Mouse (Mus musculus) hindbrain, embryonic 10.5 days (tissue): ENCODE measurements around the gene Pik3cd. TPM values are rescaled to one million over a fixed set of nuclear protein-coding genes. Genes with fewer than 3 reads are reported as not detected.

Experiments
- DNase-seq: peaks from one replicate; pipeline ENCODE4 v3.0.0-alpha.2; 2017; ENCODE audit warnings: low spot score
- H3K27ac ChIP-seq: fragments of 300-500 bp; sonication (generic); 2 replicates; pipeline ENCODE4 v1.5.1; 2016; ENCODE audit warnings: mild to moderate bottlenecking, moderate library complexity
- H3K27me3 ChIP-seq: fragments of 300-500 bp; sonication (generic); 2 replicates; pipeline ENCODE4 v1.6.1; 2016; ENCODE audit warnings: mild to moderate bottlenecking; ENCODE audit not compliant: poor library complexity, insufficient read depth, severe bottlenecking
- H3K36me3 ChIP-seq: fragments of 300-500 bp; sonication (generic); 2 replicates; pipeline ENCODE4 v1.6.1; 2016; ENCODE audit warnings: mild to moderate bottlenecking, moderate library complexity
- H3K4me1 ChIP-seq: fragments of 300-500 bp; sonication (generic); replicated peaks from 2 replicates; pipeline ENCODE4 v1.6.1; 2016; ENCODE audit warnings: mild to moderate bottlenecking
- H3K4me3 ChIP-seq: fragments of 300-500 bp; sonication (generic); 2 replicates; pipeline ENCODE4 v1.5.1; 2016; ENCODE audit warnings: mild to moderate bottlenecking, moderate library complexity
- H3K9me3 ChIP-seq: fragments of 300-500 bp; sonication (generic); 2 replicates; pipeline ENCODE4 v1.6.1; 2016; ENCODE audit warnings: mild to moderate bottlenecking, moderate library complexity
- WGBS: fragments of 180-500 bp; shearing (Covaris S2); methylation state at CpG from one replicate; pipeline ENCODE4 v1.1.7; 2016; 5-methylcytosine and 5-hydroxymethylcytosine counted together
- polyA plus RNA-seq: library from polyadenylated mRNA; unstranded; fragments of >200 nt; fragmentation: Nextera tagmentation; extraction: Ambion mirVana; gene quantifications from 2 replicates; pipeline ENCODE4 v1.2.1, GENCODE M21; 2016

Pik3cd gene
- polyA plus RNA-seq, 1 experiment from 2014 or later = 17.2 TPM

GRCm38 (mm10) chr4:149606766-149607358 lies 95.5 kb downstream of the Pik3cd start:
- no peak overlapping the region for H3K4me3 ChIP-seq
- H3K27ac ChIP-seq = peak overlapping the region; percentile 5; the same call in 1 of the 2 replicates
- DNase-seq = no peak
- WGBS = 55% methylated on average over 15 of the region's 15 CpGs
- no peaks in the 10 kb centered on the region for H3K27me3 ChIP-seq
- H3K4me1 ChIP-seq = peaks cover 36% of the 10 kb centered on the region
- 0 out of 2 replicates have a peak, but pooled peaks cover 3% of the 10 kb centered on the region for H3K9me3 ChIP-seq
- H3K36me3 ChIP-seq = 0 out of 2 replicates have a peak, but pooled peaks cover 5% of the 10 kb centered on the region

DNA sequence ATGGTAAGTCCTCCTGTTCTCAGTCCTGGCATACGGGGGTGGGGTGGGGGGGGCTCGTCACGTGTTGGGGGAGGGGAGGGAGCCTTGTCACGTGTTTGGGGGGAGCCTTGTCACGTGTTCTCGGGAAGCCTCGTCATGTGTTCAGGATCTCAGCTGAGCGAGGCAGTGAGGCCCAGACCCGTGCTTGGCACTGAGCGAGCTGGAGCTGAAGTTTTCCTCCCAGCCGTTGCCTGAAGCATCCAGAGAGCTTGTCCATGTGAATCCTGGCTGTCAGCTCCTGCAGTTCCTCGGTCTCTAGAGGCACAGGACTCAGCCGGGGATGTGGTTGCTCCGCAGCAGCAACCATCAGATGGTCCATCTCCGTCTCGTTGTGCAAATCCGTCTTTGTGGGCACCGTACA lies 96.3 kb downstream of the Pik3cd start:
- 79% methylated on average over 18 of the region's 18 CpGs for WGBS
- H3K27ac ChIP-seq = peak overlapping the region; percentile 64; the same call in 1 of the 2 replicates
- no peaks in the 10 kb centered on the region for H3K27me3 ChIP-seq
- 0 out of 2 replicates have a peak, but pooled peaks cover 5% of the 10 kb centered on the region for H3K36me3 ChIP-seq
- no peak overlapping the region for H3K4me3 ChIP-seq
- peaks cover 44% of the 10 kb centered on the region for H3K4me1 ChIP-seq
- DNase-seq = no peak
- 0 out of 2 replicates have a peak, but pooled peaks cover 3% of the 10 kb centered on the region for H3K9me3 ChIP-seq

DNA sequence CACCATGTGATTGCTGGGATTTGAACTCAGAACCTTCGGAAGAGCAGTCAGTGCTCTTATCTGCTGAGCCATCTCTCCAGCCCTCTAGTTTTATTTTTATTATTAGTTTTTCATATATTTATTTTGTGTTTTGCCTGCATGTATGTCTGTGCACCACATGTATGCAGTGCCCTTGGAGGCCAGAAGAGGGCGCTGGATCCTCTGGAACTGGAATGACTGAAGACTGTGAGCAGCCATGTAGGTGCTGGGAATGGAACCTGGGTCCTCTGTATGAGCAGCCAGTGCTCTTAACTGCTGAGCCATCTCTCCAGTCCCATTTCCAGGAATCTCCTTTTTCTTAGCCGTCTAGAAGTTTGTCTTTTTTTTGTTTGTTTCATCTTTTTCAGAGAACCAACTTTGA lies 97.9 kb downstream of the Pik3cd start:
- Histone ChIP-seq H3K36me3 (0 out of 2 replicates have a peak, but pooled peaks cover 5% of the 10 kb centered on the region), H3K9me3 (0 out of 2 replicates have a peak, but pooled peaks cover 3% of the 10 kb centered on the region), H3K27ac (no peak overlapping the region), H3K27me3 (no peaks in the 10 kb centered on the region), H3K4me1 (peaks cover 56% of the 10 kb centered on the region), H3K4me3 (no peak overlapping the region)
- no peak for DNase-seq
- WGBS = 75% methylated on average over 3 of the region's 3 CpGs

- no peak for DNase-seq
- H3K36me3 ChIP-seq = 0 out of 2 replicates have a peak, but pooled peaks cover 5% of the 10 kb centered on the region
- H3K27me3 ChIP-seq = no peaks in the 10 kb centered on the region
- no peak overlapping the region for H3K27ac ChIP-seq
- no peak overlapping the region for H3K4me3 ChIP-seq
- 0 out of 2 replicates have a peak, but pooled peaks cover 3% of the 10 kb centered on the region for H3K9me3 ChIP-seq
- peaks cover 59% of the 10 kb centered on the region for H3K4me1 ChIP-seq
- 64% methylated on average over 1 of the region's 1 CpGs for WGBS
These were observed 98.5 kb downstream of the Pik3cd start for GRCm38 (mm10) chr4:149603860-149604259.

DNA sequence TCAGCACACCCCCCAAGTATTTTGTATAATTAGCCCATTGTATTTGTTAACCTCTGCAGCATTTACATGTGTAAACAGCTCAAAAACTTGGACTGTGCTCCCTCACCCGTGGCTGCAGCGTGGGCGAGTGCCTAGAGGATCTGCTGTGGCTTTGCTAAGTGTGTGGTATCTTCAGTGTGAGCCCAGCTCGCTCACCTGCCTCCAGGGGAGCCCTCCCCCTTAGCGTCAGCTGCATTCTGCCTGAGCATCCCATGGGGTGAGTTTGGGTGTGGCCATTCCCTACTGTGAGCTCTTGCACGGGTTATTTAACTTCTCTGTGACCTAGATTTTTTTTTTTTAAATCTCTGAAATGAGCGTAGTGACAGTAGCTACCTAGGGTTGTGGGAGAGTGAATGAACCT lies 100.1 kb downstream of the Pik3cd start:
- no peak for DNase-seq
- WGBS = 52% methylated on average over 7 of the region's 7 CpGs
- H3K27ac ChIP-seq = no peak overlapping the region

DNA sequence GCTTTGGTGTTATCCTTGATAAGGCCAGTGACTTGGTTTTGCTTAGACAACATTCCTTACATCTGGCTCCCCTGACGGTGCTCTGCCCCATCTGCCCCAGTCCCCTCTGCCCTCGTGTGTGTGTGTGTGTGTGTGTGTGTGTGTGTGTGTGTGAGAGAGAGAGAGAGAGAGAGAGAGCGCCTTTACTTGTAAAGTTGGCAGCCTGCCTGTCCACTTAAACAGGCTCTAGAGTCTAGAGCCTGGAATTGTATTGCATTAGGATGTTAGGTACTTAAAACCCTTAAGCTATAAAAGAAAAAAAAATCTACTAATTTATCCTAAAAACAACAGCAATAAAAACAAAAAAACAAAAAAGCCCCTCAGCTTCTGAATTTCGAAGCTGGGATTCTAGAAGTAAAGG lies 100.9 kb downstream of the Pik3cd start:
- H3K36me3 ChIP-seq = 0 out of 2 replicates have a peak, but pooled peaks cover 2% of the 10 kb centered on the region
- 44% methylated on average over 4 of the region's 4 CpGs for WGBS
- no peaks in the 10 kb centered on the region for H3K27me3 ChIP-seq
- peak overlapping the region; percentile 45; the same call in 1 of the 2 replicates for H3K27ac ChIP-seq
- no peak overlapping the region for H3K4me3 ChIP-seq
- DNase-seq = no peak
- H3K4me1 ChIP-seq = peaks cover 47% of the 10 kb centered on the region
- 0 out of 2 replicates have a peak, but pooled peaks cover 3% of the 10 kb centered on the region for H3K9me3 ChIP-seq

More for the DNA sequence above, 100.1 kb downstream of the Pik3cd start:
- Histone ChIP-seq H3K9me3 (0 out of 2 replicates have a peak, but pooled peaks cover 3% of the 10 kb centered on the region), H3K4me1 (peaks cover 55% of the 10 kb centered on the region), H3K27me3 (no peaks in the 10 kb centered on the region), H3K4me3 (no peak overlapping the region), H3K36me3 (0 out of 2 replicates have a peak, but pooled peaks cover 2% of the 10 kb centered on the region)

GRCm38 (mm10) chr4:149600130-149600529 lies 102.2 kb downstream of the Pik3cd start:
- no peak for DNase-seq
- no peak overlapping the region for H3K4me3 ChIP-seq
- no peak overlapping the region for H3K27ac ChIP-seq
- H3K9me3 ChIP-seq = 0 out of 2 replicates have a peak, but pooled peaks cover 3% of the 10 kb centered on the region
- 0 out of 2 replicates have a peak, but pooled peaks cover 2% of the 10 kb centered on the region for H3K36me3 ChIP-seq
- H3K27me3 ChIP-seq = no peaks in the 10 kb centered on the region
- 93% methylated on average over 4 of the region's 4 CpGs for WGBS
- peaks cover 34% of the 10 kb centered on the region for H3K4me1 ChIP-seq

DNA sequence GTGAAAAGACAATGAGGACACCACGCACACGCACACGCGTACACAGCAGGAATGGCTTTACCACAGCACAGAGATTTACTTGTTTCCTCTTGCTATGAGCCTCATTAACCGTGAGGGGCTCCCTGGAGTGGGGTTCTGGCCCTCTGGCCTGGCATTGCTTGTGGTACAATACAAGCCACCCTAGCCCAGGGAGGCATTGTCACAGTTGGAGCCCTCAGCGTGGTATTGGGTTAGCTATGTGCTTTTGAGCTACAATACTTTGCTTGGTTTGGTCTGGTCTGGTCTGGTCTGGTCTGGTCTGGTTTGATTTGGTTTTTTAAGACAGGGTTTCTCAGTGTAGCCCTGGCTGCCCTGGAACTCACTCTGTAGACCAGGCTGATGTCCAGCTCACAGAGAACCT lies 102.8 kb downstream of the Pik3cd start:
- no peak overlapping the region for H3K4me3 ChIP-seq
- H3K36me3 ChIP-seq = 0 out of 2 replicates have a peak, but pooled peaks cover 4% of the 10 kb centered on the region
- DNase-seq = no peak
- H3K27me3 ChIP-seq = no peaks in the 10 kb centered on the region
- 0 out of 2 replicates have a peak, but pooled peaks cover 3% of the 10 kb centered on the region for H3K9me3 ChIP-seq
- no peak overlapping the region for H3K27ac ChIP-seq
- peaks cover 38% of the 10 kb centered on the region for H3K4me1 ChIP-seq
- 92% methylated on average over 6 of the region's 6 CpGs for WGBS

Other genes starting within 250 kb of the Pik3cd start
- not detected in 2 replicates for gene Rbp7, start 247.6 kb downstream of the Pik3cd start, polyA plus RNA-seq
- gene Tmem274, start 225.2 kb downstream of the Pik3cd start, polyA plus RNA-seq = 0.44 TPM in 1 of 2 replicates, not detected in the other
- 17.0 TPM in 2 replicates for gene Nmnat1, start 217.4 kb downstream of the Pik3cd start, polyA plus RNA-seq
- gene Lzic, start 217.3 kb downstream of the Pik3cd start, polyA plus RNA-seq = 49.0 and 50.9 TPM in 2 replicates
- 62.7 and 68.2 TPM in 2 replicates for gene Ctnnbip1, start 184.3 kb downstream of the Pik3cd start, polyA plus RNA-seq
- 36.0 and 57.4 TPM in 2 replicates for gene Clstn1, start 116.1 kb downstream of the Pik3cd start, polyA plus RNA-seq
- gene Tmem201, start 35.5 kb upstream of the Pik3cd start, polyA plus RNA-seq = 40.8 and 44.4 TPM in 2 replicates
- gene Slc25a33, start 71.7 kb upstream of the Pik3cd start, polyA plus RNA-seq = 19.1 and 20.3 TPM in 2 replicates